Mouse (Mus musculus) yolk sac, embryonic 10.5 days (tissue): ENCODE measurements at regions not wholly inside any gene's neighbourhood (a gene's known extent, or its start where the extent isn't known, plus 50 kb on each side); places are given as distances from the start of the nearest gene placed in this dataset.

Experiments
- DNase-seq: peaks from one replicate; pipeline ENCODE4 v3.0.0-alpha.2; 2017; ENCODE audit warnings: low spot score

GRCm38 (mm10) chr2:75408016-75408415 is 251.0 kb upstream of the Hnrnpa3 start:
- no peak for DNase-seq

DNA sequence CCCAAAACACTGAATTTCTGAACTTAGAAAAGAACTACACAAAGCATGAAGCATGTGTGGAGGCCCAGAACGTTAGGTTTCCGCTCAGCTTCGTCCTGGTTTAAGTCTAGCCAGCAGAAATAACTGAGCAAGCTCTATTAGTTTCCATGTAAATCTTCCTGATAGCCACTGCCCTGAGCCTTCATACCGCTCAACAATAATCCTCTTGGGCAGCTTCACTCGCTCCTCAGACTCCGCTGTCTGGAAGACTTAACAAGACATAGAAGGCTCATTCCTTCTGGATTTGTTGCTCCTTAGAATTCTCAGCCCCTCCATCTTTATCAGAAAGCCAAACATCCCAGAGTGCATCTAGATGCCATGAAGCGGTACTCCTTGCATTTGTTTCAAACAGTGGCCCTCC is 249.3 kb upstream of the Hnrnpa3 start:
- no peak for DNase-seq

DNA sequence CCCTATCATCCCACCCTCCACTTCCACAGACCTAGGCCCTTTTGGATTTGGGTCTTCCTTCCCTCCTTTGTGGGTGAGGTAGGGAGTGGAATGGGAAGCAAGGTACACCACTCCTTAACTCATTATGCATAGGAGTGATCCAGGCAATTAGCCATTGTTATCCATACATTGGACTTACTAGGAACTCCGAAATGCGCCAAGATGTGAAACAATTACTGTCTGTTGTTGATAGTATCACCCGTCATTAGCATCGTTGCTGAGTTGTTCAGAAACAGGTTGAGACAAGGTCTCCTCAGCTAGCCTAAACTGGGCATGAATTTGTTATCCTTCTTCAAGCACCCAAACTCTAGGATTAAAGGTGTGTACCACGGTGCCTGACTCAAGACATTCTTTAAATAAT is 246.3 kb upstream of the Hnrnpa3 start:
- no peak for DNase-seq

- no peak for DNase-seq
These were observed 240.4 kb upstream of the Hnrnpa3 start for GRCm38 (mm10) chr2:75418689-75419088.

GRCm38 (mm10) chr2:75419142-75419541 is 239.9 kb upstream of the Hnrnpa3 start:
- no peak for DNase-seq

DNA sequence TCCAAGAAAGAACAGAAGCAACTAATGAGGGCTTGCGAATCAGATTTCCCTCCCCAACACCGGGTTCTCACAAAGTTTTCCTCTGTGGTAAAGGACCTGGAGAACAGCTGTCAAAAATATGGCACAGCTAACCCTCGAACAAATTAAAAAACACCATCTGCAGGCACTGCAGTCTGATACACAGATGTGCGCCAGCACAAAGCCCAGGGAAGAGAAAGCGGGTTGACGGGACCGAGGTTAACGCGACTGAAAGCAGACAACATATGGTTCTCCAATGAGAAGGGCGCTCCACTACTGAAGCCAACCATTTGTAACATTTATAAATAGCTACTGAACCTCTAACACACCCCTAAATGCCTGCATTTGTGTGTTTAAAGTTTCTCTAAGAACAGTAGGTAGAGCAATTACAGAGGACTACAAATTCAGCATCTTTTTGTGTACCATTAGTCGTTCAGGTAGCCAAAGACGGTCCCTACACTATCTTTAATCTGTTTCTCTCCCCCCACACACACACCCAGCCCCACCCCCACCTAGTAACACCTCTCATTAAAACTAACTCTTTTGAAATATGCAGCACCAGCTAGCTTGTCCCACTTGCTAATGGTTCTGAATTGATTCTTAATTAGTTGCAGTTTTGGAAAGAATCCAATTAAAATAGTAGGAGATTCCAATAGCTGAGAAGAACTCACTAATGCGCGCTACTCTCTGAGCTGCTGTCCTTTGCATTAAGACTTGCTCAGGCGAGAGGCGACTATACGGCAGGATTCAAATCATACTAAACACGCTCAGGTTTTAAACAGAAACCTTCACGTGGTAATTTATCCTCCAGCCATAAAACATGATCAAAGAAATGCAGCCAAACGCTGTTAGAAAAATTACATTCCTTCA is 236.0 kb upstream of the Hnrnpa3 start:
- DNase-seq, result no peak

DNA sequence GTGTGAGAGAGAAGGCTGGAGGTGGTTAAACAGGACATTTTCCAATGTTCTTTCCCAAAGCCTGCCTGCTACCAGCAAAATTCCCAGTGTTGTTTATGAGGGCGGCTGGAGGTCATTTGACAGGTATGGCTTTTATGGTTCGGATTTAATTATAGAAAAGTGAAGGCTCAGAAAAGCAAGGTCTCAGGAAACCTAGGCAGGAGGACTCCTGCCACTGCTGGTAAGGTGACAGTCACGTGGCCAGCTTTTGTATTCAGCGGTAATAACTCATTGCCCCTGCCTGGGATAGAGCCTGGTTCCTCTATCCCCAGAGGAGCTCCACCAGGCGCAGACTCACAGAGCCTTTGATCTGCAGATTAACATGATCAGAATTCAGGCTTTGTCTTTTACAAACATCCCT is 235.2 kb upstream of the Hnrnpa3 start:
- no peak for DNase-seq

DNA sequence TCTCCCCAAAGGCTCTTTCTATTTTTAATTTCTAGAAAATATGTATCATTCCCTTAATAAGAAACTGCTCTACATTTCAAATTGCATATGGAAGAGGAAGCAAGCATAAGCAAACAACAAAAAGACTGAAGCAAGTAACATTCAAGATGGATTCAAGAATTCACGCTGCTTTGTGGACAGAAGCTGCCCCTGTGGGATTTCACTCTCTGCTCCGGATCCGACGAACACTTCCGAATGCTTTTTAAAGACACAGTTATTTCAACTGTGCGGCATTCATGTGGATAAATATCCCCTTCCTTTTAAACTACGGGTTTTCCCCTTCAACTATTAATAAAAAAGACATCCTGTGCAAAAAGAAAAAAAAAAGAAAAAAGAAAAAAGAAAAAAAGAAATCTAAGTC is 234.7 kb upstream of the Hnrnpa3 start:
- DNase-seq, result no peak

GRCm38 (mm10) chr2:75424911-75425310 is 234.2 kb upstream of the Hnrnpa3 start:
- DNase-seq, result no peak

DNA sequence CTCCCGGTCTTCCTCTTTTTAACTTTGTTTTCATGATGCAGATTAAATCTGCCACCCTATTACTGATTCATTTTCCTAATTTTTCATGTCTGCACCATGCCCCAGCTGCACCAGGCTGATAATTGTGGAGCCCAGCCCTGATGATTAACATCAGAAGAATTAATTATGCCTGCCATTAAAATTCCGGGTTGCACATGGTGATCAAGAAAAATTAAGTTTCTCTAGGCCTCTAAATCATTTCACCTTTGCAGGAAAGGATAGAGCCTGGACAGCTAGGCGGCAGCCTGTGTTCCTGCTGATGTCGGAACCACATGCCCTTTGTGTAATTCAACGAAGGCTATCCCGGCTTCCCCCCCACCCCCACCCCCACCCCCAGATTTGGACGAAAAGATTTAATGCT is 233.7 kb upstream of the Hnrnpa3 start:
- no peak for DNase-seq

DNA sequence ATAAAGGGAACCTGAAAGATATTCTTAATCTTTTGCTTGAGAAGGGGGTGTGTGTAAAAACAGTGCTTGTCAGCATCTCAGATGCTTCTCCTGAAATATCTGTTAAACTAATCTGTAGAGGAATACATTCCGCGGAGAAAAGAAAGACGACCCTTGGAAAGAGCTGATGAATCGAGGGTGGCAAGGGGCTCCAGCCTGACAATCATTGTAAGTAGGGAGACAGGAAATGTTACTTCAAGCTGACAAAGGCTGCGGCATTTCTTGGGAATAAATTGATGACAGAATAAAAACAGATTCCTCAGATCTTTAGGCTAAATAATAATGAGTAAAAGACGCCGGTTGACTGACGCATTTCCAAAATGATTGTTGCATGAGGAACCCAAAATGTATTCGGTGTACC is 233.3 kb upstream of the Hnrnpa3 start:
- no peak for DNase-seq

- no peak for DNase-seq
These were observed 231.1 kb upstream of the Hnrnpa3 start for GRCm38 (mm10) chr2:75427936-75428458.

GRCm38 (mm10) chr2:75430161-75430940 is 228.7 kb upstream of the Hnrnpa3 start:
- DNase-seq, result no peak

GRCm38 (mm10) chr2:75431981-75432380 is 227.1 kb upstream of the Hnrnpa3 start:
- no peak for DNase-seq

- DNase-seq, result no peak
These were observed 224.5 kb upstream of the Hnrnpa3 start for GRCm38 (mm10) chr2:75434521-75434920.

GRCm38 (mm10) chr2:75439522-75440230 is 219.4 kb upstream of the Hnrnpa3 start:
- DNase-seq, result no peak

DNA sequence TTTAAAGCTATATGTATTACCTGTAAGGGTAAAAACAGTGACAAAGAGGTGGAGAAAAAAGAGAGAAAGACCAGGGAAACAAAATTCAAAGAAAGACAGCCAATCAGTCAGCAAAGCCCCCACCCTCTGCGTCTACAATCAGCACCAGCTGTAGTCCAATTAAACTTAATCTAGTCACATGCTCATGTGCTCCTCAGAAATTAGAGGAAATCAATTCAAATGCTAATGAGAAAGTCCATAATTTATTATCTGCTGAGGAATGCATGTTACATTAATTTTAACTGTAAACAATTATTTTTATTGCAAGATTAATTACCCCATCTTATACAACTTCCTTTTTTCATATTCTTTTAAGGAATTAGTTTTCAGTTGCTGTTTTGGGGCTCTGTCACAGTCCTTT is 216.4 kb upstream of the Hnrnpa3 start:
- DNase-seq, result no peak

GRCm38 (mm10) chr2:75445189-75445588 is 213.9 kb upstream of the Hnrnpa3 start:
- no peak for DNase-seq

- no peak for DNase-seq
These were observed 211.9 kb upstream of the Hnrnpa3 start for GRCm38 (mm10) chr2:75446996-75447715.

- no peak for DNase-seq
These were observed 210.8 kb upstream of the Hnrnpa3 start for GRCm38 (mm10) chr2:75448221-75448620.

GRCm38 (mm10) chr2:75451846-75452267 is 207.2 kb upstream of the Hnrnpa3 start:
- DNase-seq, result no peak
